Mouse (Mus musculus) liver, postnatal 0 days (tissue): ENCODE data around the gene AU040320.

Experiments
- CTCF ChIP-seq: sonication (generic); IDR thresholded peaks from 2 replicates; pipeline ENCODE4 v1.5.1; 2016; ENCODE audit warnings: antibody characterized with exemption, low read depth
- EP300 ChIP-seq: IDR thresholded peaks from 2 replicates; pipeline ENCODE4 v1.6.1; 2016; ENCODE audit warnings: antibody characterized with exemption, low read depth, mild to moderate bottlenecking

- TF ChIP-seq CTCF: no peak
- TF ChIP-seq EP300: no peak
Observed at GRCm38 (mm10) chr4:126850019-126850777, 96.9 kb downstream of the AU040320 start.
